Mouse (Mus musculus) spleen, adult 18-20 months (tissue): ENCODE data around the gene Uvrag.
"Not testable (repeated sequence)": the region's sequence is repeated elsewhere in the genome, so short reads cannot be mapped to it uniquely, and the experiment has no call there.

Experiments used
- DNase-seq, 2 experiments: peaks; one replicate each; pipeline ENCODE4 v3.0.0; 2022; ENCODE audit warnings: mixed read lengths in 2 of 2

Gene Uvrag

GRCm38 (mm10) chr7:98968082-98968674, 172.8 kb downstream of the Uvrag start:
- no peak for DNase-seq

- DNase-seq: no peak
These were observed 173.3 kb downstream of the Uvrag start for GRCm38 (mm10) chr7:98967672-98968071.

DNA sequence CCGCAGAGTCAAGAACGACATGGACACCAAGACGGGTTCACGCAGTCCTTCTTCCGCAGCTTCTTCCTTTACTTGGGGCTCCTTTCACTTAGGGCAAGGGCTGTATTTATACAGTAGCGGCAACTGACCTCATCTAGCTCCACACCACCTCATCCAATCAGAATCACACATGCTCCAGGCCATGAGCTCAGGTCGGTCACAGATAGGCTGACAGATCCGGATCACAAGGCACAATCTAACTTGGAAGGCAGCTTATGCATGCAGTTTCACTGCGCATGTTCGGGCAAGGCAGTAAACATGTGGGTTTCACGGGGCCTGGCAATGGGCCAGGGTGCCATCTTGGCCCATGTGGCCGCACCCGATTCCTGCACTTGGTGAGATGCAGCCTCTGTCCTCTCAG, 177.4 kb downstream of the Uvrag start:
- DNase-seq: not testable (repeated sequence)

GRCm38 (mm10) chr7:98962547-98963311, 178.2 kb downstream of the Uvrag start:
- DNase-seq: peak; percentile 31 to 55

GRCm38 (mm10) chr7:98962074-98962473, 178.9 kb downstream of the Uvrag start:
- no peak for DNase-seq

DNA sequence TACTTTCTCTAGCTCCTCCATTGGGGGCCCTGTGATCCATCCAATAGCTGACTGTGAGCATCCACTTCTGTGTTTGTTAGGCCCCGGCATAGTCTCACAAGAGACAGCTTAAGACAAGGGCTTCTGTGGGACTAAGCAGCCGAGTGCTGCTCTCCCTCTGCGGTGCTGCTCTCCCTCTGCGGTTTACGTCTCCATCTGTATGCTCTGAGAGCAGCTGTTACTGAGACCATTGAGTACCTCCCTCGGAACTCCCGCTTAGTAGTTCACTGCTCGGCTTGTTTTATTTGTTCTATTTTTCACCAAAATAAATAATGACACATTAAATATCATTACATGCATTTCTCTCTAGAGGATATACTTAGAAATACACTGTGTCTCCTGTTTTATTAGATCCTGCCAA, 180.7 kb downstream of the Uvrag start:
- no peak for DNase-seq

GRCm38 (mm10) chr7:98959246-98959645, 181.7 kb downstream of the Uvrag start:
- DNase-seq: no peak

DNA sequence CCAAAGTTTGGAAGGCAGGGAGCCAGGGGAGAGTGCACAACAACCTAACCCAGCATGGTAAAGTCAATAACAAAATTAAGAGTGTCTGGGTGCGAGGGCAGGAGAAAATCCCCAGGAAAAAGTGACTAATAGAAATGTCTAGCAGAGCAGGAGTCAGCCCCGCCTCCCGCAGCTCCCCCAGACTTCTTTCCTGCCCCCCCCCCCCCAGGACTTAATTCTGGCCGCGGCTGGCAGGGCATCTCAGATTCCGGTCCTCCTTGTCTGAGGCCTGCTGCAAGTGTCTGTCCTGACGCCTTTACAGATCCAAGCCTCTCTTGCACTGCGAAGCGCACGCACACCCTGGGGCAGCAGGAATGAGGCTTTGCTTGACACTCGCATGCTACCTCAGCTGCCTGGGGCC, 182.8 kb downstream of the Uvrag start:
- no peak for DNase-seq

GRCm38 (mm10) chr7:98957111-98957741, 183.7 kb downstream of the Uvrag start:
- DNase-seq: no peak

- DNase-seq: no peak
These were observed 184.3 kb downstream of the Uvrag start for GRCm38 (mm10) chr7:98956609-98957008.

- DNase-seq: no peak
These were observed 187.3 kb downstream of the Uvrag start for GRCm38 (mm10) chr7:98953649-98954048.

DNA sequence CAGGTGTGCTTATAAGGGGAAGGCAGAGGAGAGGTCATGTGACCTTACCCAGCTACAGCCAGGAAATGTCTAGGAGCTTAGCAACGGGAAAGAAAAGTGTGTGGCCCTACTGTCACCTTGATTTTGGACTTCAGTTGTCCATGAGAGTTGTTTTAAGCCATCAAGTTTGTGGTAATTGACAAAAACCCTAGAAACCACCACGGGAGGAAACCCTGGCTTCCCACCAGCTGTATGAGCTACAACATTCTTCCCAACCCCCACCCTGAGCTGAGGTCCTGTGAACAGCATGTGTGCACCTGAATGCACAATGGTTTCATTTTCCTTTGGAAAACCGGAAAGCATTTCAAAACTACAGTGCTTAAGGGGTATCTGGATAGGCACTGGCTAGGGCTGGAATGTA, 196.0 kb downstream of the Uvrag start:
- DNase-seq: no peak

DNA sequence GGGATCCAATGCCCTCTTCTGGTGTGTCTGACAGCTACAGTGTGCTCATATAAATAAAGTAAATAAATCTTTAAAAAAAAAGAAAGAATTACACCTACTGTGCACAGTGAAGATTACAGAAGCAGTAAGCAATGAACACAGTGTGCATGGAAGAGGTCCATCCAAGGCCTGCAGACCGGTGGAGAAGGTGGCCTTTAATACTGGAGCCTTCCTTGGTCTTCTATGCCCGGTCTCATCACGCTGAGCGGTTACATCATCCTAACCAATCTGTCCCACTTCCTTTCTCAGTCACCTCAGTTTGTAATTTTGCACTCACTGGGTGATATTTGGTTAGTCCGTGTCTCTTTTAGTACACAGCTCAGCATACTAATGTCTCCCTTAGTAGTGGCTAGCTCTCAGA, 197.3 kb downstream of the Uvrag start:
- no peak for DNase-seq

- no peak for DNase-seq
These were observed 198.2 kb downstream of the Uvrag start for GRCm38 (mm10) chr7:98942746-98943145.

DNA sequence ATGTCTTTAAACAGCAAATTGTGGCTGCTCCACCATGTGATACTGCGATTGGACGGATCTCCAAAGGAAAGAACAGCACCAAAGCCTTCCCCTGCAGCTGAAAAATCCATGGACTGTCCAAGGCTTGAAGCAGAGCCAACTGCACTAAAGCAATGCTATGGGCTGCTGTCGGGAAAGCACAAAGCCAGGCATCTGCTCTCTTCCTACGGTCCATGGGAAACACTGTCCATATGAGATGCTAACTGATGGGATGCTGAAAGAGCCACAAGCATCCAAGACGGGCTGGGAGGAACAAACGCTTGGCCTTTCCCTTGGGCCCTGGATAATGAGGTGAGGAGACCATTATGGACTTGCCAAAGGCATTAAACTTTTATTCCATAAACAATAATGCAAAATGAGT, 201.7 kb downstream of the Uvrag start:
- no peak for DNase-seq

DNA sequence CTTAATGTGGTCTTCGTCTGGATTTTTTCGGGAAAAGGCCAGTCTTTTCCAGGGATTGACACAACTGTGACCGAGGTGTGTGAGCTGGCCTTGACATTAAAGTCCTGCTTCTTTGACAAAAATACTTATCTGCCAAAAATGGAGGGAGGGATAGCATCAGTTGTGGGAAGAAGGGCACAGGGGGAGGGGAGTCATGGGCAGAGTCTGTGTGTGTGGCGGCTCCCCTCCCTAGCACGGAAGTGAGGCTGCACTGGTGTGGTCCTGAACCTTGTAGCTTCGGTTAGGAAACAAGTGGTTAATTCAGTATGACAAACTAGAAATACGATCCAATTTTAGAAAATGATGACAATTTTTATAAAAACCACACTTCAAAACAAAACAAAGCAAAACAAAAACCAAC, 202.3 kb downstream of the Uvrag start:
- no peak for DNase-seq

DNA sequence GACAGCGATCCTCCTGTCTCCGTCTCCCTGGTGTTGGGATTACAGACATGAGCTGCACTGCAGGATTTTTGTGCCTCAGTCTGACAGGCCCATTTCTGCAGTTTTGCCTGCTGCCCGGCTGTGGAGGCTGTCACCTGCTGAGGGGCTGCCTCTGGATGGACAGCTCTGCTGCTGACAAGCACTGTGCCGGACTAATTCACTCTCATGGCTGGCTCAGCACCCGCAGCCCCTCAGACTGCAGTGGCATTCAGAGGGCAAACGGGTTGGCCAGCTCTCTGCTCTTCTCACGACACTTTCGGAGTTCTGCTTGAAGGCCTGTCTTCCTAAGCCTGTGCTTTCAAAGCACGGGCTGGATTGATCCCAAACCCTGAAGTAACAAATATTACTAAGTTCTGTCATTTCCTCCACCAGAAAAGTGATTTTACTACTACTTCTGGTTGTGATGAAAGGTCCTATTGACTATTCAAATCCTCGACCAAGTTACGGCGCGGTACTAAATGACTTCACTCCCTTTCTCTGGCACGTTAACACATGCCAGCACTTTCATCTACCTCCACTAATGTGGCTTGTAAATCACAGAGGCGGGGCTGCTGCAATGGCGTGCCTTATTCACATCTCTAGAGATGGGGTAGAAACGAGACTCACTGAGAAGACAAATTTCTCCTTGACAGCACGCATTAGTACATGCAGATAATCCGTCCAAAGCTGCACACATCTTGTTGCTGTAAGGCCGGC, 203.7 kb downstream of the Uvrag start:
- DNase-seq: no peak

DNA sequence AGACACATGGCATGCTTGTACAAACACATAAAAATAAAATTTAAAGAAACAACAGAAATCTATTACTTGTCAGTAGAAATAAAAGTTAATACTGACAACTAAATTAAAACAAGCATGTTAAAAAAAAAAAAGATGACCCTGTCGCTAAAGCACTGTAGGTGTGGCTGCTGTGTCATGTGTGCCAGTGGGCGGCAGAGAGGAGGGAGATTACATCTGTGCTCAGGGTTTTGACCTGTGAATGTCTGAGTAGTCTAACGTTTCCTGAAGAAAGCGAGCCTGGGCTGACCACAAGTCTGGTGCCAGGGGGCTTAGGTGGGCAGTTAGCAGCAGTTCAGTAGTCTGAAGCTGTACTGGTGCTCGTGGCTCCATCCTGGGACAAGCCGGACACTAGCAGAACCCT, 205.2 kb downstream of the Uvrag start:
- DNase-seq: no peak

- DNase-seq: no peak
These were observed 205.7 kb downstream of the Uvrag start for GRCm38 (mm10) chr7:98935193-98935592.

DNA sequence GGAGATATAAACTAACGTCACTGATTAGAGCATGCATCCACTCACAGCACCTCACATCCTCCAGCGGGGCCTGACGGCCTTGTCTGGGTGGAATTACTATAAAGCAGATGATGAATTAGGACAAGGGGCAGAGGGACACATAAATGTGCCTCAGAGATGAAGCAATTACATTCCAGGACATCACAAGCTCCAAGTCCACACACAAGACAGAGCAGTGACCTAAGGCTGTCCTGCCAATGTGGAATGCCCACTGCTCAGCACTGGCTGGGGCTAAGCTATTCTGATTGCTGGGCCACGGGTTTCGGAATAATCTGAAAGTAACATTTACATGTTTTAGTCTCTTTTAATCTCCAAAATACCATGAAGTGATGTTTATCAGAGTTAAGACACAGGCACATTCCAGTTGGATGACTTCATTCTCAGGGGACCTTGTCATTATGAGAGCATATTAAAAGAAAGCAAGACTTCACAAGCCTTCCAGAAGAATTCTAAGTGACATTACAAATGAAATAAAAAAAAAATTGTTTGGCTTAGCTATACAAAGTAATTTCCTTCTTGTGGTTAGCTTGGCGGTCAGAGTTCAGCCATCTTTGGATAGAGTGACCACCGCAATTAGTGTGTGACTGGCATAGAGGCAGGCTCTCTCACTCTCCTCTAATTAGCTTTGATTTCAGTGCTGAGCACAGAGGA, 212.5 kb downstream of the Uvrag start:
- no peak for DNase-seq

DNA sequence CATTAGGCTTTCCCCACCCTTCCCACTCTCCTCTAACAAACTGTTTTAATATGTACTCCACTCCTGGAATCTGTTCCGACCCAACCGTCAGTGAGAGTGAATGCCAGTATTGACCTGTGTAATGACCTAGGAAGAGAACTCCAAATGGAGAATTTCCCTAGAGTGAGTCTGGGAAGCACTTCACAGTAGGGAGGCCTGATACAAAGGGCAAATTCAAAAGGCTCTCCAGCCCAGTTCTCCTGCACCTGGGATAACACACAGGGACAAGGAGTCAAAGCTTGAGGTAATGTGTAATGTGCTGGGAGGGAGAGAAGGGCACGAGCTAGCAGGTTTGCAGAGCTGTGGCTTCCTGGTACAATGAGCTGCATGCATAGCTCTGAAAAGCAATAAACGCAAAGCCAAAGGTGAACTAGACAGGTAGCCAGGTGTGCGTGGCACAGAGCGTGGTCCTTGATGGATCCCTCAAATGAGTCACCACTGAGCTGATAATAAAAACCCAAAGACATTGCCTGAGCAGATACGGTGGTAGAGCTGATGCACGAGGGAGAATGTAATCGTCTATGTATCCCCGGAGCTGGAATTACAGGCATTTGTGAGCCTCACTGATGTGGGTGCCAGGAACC, 213.9 kb downstream of the Uvrag start:
- DNase-seq: no peak

DNA sequence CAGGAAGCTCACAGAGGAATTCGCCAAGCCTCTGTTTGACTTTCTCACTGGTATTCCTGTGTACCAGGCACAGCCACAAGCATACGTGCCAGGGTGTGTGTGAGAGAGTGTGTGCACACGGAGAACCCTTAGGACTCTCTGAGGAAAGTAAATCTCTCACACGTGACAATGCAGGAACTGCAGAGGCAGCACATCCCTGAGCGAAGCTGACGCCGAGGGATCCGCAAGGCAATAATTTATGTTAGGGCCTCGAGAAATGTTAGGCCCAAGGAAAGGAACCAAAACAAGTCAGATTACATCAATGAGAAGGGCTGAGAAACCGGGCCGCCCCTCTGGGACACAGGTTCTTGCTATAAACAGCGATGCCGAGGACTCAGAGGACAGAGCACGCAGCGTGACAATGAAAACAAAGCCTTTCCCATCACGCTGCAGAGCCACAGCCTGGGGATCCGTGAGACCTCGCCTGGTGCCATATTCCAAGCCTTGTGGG, 216.5 kb downstream of the Uvrag start:
- no peak for DNase-seq
